Mouse (Mus musculus) kidney, adult 8-10 months (tissue): ENCODE data around the gene Gm49394.

Experiments used
- DNase-seq, 2 experiments: peaks; one replicate each; pipeline ENCODE4 v3.0.0; 2022

Gm49394 gene

DNA sequence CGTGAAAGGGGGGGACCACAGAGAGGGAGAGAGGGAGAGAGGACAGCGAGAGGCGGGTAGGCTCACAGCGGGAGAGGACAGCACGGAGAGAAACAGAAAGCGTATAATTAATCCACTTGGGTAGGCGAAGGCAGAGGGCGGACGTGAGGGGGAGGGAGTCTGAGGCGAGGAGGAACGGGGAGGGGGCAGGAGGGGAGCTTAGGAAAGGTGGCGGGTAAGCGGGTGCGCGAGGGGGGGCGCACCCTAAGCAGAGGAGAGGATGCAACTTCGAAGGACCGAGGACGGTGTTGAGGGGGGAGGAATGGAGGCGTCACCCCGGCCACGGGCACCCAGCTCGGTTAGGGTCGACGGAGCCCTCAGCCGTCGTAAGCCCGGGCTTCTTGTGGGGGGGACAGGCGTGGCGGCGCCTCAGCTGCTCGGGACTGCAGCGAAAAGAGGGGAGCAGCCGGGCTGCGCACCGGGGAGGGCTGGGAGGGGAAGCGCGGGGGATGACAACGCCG is 11.0 kb downstream of the Gm49394 start:
- no peak for DNase-seq

DNA sequence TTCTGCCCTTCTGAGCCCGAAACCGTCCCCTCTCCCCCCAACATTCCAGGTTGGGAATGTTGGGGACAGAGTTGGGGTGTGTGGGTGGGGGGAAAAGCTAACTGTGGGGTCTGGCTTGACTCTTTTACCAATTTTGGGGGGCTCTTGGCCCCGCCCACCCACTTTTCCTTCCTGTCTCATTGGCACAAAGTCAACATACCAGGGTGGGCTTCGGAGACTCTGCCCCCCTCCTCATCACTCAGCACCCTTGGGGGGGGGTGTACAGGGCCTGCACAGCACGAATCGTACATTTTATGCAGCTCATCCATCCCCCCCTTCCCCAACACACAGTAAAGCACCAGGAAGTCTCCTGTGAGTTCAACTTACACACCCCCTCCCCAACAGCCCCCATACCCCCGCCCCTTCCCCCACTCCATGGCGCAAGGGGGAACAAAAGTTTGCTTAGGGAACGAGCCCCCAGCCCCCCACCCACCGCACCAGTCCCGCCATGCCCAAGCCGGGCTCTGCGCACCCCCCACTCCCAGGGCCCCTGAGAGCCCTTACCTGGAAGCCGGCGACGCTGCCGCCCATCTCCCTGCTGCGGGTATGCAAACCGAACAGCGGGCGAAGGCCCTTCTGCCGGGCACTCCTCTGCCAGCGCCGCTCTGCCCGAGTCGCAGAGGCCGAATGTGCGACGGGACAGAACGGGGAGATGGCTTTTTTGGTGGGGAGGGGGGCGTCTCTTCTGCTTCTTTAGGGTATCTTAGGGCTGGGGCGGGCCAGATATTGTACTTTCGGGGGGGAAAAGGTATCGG is 11.7 kb downstream of the Gm49394 start:
- no peak for DNase-seq

DNA sequence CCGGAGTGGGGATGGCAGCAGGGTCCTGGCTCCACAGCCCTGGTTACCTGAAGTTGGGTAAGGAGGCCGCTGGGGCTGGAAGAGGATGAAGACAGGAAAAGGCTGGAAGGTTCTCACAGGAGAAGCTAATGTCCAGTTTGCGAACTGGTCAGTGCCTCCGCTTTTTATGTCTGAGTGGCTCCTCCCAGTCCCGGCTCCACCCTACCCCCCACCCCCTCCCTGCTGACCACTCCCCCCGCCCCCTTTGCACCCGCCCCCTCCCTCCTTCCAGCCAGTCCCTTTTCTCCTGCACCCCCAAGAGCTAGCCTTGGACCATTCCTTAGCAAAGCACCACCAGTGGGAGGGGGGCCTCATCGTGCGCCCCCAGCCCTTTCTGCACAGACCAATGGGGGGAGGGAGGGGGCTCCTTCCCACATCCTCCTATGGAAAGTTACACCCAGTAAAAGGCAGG is 12.4 kb downstream of the Gm49394 start:
- no peak for DNase-seq

DNA sequence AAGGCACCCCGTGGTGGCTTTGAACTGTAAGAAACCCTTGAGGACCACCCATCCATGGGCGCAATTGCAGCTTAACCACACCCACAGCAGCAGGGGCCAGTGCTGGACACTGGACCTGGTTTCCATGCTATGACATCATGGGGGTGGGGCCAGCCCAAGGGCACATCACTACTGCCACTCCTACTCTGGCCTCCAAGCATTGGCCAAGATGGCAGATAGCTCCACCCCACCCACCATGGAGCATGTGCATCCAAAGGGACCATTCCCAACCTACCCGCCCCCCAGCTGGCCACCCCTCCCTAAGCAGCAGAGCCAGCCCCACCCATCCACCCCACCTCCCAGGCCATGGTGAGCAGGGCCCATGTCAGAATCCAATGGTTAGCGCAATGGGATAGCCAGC is 13.7 kb downstream of the Gm49394 start:
- DNase-seq, result no peak

DNA sequence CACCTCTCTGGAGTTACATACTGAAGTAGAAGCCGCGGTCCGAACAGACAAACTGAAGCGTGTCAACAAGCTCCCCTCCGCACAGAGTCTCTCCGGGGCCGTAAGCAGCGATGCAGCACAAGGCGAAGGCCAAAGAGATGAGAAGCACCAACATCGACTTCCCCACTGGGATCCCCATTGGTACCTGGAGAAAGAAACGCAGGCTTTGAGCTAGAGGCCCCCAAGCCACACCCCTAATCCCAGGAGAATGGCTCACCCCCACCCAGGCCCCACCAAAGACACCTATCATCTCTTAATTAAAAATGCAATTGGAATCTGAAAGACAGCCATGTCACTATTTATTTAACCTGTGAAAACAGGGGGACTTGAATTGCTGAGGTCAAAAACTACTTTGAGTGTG is 14.1 kb downstream of the Gm49394 start:
- no peak for DNase-seq

DNA sequence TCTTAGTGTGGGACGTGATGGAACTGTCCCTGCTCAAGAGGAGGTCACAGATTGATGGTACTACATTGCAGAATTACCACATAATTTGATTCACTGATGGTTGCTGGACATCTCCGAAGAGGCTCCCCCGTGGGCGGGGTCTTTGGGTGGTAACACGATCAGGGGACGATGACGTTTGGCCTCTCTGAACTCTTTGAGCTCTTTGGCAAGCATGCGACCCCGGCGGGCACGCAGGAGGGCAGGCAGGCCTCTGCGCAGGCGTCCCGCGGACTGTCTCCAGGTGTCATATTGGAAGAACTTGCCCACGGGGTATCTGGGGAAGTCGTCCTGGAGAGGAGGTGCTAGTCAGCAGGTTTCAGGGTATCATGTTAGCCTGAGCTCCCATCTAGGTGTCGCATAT is 16.0 kb downstream of the Gm49394 start:
- DNase-seq, result no peak

DNA sequence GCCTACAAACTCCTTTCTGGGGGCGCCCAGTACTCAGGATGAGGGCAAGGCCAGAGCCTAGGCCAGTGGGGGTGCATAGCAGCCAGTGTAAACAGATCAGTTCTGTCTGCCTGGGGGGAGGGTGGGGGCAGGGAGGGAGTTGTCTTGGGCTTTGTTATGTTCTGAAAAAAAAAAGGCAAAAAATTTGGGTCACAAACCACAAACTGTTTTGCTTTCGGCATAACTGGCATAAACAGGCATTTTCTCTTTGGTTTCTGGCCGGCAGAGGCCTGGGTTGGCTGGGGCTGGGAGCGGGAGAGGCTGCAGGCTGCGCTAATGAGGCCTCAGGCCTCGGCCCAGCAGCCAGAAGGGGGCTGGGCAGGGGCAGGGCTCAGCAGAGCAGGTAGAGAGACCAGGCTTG is 23.1 kb downstream of the Gm49394 start:
- DNase-seq, result no peak

DNA sequence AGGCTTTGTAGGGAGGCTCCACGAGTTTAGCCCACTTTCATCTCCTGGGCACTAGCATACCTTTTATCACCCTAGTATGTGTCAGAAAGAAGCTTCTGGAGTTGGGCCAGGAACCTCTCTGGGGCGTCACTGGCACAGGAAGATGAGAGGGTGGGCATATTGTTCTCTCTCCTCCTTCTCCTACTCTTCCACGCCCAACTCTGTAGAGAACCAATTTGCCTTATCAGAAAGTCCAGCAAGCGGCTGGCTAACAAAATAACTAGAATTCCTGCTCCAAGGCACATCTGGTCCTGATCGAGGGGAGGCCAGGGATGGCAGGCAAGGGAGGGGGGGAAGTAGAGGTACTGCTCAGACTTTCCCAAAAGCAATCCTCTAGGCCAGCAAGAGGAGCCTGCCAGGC is 24.7 kb downstream of the Gm49394 start:
- no peak for DNase-seq

DNA sequence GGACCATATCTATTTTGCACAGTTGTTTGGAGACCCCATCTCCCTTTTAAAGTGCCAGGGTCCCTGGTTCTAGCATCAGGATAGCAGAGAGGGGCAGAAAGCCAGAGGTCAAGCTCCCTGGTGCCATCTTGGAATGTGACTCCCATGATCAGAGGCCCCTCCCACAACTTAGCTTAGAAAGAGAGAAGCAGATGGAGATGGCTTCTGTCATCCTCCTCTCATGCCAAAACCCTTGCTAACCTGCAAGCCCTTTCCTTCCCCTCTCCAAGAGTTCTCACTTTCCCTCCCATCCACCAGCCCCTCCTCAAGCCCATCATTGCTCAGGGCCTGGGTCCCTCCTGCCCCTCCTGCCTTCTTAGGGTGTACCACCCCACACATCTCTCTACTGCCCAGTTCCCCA is 33.6 kb downstream of the Gm49394 start:
- no peak for DNase-seq

DNA sequence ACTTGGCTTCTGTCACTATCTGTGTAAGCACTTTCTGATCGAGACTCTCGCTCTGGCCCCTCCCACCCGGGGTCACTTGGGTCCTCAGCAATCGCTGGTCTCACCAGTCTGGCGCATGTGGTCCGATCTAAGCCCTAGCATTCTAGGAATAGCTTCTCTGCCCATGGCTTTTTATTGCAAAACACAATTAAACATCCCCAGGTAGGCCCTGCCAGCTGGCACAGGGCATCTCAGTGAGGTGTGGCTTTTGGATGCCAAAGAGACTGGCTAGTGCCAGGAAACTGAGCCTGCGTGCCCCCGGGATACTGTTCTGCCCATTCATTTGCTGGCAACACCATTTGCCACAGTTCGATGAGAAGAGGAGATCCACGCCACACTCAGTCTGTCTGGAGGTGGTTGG is 39.1 kb downstream of the Gm49394 start:
- no peak for DNase-seq

DNA sequence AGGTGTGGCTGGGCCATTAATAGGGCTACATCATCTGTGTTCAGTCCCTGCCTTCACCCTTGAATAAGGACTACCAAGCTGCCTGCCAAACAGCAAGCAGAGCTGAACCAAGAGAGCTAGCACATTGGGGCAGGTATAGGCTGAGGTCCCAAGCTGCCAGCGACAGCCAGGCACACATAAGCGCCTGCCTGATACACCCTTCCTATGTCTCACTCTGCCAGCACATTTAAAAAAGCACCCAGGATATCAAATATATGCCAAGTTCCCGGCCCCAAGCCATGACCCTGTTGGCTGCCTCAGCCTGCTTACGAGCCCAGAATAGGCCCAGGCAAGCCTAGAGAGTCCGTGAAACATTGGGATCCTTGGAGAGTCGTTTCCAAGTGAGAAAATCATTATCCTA is 39.9 kb downstream of the Gm49394 start:
- DNase-seq, result no peak

DNA sequence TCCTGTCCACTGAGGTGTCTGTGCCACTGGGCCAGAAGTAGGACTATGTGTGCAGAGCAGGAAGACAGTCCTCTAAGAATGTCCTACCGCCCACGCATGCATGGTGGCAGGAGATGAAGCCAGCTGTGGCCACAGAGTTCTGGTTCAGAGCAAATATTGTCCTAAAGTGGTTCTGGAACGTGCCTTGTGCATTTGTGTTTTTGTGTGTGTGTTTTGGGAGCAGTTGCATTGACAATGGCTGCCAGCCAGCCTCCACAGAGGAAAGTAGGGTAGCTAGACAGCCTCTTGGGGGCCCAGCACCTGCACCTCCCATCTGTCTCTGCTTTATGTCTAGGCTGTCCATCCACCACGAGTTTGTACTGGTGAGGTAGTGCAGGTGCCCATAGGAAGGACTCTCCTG is 47.6 kb downstream of the Gm49394 start:
- DNase-seq, result no peak

DNA sequence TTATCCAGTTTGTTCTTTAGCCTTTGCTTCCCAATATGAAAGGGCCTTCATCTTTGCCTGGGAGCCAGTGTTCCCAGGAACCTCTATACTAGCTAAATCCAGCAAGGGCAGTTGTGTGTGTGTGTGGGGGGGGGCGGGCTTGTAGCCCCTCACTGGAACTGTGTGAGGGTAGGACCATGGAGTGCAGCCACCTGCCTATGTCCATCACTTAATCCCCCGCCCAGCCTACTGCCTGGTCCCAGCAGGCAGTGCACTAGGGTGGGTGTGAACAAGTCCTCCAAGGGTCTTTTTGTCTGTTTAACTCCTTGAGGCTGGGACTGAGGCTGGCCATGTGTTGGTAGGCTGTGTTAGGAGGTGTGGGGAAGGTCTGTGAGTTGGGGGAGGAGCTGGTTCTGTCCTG is 56.7 kb downstream of the Gm49394 start:
- DNase-seq, result no peak

DNA sequence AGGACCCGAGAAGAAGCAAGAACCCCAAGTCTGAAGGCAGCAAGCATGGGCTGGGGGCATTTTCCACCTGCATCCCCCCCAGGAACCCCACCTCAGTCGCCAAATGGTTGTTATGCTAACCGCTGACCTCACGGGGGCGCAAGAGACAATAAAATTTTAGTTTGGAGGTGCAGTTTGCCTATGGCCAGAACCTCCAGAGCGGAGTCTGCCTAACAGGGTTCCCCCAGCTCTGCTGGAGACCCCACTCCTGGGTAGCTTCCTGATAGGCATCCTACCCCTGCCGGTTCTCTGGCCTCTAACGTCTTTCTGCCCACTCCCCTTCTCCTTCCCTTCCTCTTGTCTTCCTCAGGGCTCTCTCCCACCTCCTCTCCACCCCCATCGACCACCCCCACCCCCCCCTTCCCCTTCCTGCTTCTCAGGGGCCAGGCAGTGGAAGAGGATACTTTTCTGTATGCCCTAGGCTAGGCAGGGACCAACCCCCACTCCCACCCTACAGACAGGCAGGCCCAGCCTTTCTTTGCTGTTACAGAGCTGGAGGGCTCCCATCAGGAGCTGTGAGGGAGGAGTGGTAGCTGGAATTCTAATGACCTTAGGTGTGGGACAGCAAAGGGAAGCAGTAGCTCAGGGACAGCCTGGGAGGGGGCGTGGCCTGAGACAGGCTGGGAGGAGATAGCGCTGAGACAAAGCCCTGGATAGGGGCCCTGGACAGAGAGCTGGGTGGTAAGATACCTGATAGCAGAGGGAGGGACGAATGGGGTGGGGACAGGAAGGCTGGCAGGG is 58.9 kb downstream of the Gm49394 start:
- peak in 1 of 2 experiments; percentile 30 for DNase-seq

DNA sequence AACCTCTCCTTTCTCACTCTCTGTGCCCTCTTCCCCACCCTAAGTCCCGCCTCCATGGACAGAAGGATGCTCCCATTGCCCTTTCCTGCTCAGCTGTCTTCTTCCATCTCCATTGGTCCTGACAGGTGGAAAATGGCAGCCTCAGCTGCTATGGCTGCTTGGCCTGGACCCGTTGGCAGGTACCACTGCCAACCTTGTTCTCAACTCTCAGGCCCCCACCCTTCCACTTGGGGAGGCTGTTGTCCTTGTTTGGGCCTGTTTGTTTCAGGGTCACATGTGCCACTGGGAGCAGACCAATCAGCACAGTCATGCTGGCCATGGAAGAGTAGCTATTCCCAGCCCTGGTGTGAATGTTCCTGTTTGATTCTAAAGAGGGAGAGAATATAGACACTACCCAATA is 68.8 kb downstream of the Gm49394 start:
- DNase-seq, result no peak
